Mouse (Mus musculus): ENCODE measurements around the gene BC025920.
A peak's percentile ranks its signal among the peaks of the same experiment; 100 is the strongest.

Gene BC025920

DNA sequence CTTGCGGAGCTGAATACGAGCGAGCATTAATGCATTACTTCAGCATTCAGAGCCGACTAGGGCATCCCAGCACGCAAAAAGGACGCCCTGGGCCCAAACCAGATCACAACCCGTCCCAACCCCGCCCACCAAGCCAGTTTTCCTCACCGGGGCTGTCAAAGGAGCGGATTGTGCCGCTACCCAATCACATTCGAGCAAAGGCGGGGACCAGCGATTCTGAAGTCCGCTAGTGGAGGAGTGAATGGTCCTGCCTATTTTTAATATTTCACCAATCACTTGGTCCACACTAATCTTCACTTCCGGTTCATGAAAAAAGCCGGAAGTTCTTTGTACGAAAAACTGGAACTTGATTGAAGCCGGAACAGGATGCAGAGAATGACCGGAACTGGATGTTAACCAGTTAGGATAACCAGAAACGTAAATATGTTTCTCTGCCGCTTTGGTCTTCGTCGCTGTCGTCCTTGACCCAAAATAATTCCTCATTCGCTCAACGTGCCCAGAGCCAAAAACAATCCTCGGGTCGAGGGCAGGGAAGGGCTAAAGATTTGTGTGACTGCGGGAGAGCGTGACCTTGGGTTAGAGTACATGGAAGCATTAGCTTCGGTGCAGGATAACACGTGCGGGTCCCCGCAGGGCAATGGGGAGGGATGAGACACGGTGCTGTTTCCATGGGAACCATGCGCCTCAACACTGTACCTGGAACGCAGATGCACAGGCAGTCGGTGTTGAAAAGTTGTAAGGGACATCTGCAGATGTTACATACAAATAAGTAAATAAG lies at the start of gene BC025920:
Gene BC025920, plus strand, starts transcription at position 297 of the 778 bp plus-strand sequence.
- DNase-seq, result peak; percentile 100

DNA sequence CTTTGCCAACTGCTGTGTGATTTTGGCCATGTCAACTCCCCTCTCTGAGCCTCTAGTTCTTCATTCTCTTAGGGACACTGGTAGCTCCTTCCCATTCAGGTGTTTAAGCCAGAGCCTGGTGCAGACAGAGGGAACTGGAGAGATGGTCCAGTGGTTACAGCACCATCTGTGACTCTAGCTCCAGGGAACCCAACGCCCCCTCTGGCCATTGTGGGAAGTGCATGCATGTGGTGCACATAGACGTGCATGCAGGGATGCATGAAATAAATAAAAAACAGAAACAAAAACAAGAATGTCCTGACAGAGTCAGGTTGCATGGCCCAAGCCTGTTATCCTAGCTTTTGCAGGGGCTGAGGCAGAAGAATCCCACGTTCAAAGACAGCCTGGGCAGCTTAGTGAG lies 49.8 kb upstream of the BC025920 start:
- no peak for DNase-seq

DNA sequence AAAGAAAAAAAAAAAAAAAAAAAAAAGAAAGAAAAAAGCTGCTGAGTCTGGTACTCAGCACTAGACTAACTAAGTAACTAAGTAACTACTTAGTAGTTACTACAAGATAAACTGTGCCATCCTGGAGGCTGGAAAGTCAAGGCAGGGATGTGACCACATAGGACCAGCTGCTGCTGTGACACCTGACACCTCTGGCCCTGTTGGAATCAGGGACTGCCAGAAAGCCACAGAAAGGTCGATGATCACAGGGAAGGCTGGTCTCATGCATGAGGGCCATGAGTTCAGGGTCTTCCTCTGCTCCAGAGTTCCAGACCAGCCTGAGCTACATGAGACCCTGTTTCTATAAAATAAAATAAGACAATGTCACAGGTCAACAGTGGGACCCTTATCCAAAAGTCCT lies 48.6 kb upstream of the BC025920 start:
- no peak for DNase-seq

DNA sequence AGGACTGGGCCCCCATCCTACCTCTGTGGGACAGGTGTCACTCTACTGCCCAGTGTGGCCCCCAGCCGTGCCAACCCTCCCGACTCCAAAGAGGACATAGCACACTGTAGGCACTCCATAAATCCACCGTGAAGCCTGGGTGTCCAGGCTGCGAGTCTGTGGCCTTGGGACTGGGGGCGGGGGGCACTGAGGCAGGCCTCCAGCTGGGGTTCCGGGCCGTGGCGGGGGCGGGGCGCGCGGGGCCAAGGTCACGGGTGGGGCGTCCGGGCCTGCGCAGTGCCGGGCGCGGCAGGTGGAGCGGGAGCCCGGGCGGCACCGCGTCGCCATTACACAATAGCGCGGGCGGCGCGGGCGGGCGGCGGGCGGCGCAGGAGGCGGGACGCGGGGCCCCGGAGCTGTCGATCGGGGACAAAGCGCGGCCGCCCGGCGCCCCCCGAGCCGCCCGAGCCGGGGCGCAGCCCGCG lies 46.9 kb upstream of the BC025920 start, which contains the start of gene Aes:
Gene Aes, plus strand, starts transcription at position 326 of the 464 bp plus-strand sequence.
- DNase-seq, result peak; percentile 99

DNA sequence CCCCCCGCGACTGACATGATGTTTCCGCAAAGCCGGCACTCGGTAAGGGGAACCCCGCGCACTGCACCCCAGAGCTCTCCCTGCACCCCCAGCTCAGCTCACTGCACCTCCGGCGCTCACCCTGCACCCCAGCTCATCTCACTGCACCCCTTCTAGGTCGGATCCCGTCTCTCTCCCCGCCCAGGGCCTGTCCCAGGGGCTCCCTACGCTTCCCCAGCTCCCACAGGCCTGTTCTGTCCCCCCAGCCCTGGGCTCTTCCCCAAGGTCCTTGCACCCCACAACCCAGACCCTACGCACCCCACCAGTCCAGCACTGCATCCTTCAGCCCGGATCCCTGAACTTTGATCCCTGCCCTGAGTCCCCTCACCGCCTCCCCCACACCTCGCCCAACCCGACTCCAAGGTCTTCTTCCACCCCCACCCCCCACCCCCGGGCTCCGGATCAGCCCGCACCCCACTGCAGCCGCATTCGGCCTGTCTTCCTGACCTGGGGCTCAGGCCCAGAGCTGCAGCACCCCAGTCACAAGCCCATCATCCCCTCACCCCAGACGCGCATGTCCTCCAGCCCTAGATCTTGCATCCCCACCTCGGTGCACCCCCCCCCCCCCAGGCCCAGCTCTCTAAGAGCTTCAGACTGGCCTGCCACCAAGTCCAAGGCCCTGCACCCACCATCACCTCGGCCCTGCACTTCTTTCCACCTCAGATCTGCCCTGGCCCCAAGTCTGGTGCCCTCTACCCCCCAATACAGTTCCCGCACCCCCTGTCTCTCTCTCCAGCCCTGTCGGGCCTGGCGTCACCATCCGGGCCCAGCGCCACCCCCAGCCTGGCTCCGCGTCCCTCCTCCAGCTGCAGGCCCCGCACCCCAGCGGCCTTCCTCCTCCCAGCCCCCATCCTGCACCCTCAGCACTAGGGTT lies 46.2 kb upstream of the BC025920 start:
- peak; percentile 99 for DNase-seq

DNA sequence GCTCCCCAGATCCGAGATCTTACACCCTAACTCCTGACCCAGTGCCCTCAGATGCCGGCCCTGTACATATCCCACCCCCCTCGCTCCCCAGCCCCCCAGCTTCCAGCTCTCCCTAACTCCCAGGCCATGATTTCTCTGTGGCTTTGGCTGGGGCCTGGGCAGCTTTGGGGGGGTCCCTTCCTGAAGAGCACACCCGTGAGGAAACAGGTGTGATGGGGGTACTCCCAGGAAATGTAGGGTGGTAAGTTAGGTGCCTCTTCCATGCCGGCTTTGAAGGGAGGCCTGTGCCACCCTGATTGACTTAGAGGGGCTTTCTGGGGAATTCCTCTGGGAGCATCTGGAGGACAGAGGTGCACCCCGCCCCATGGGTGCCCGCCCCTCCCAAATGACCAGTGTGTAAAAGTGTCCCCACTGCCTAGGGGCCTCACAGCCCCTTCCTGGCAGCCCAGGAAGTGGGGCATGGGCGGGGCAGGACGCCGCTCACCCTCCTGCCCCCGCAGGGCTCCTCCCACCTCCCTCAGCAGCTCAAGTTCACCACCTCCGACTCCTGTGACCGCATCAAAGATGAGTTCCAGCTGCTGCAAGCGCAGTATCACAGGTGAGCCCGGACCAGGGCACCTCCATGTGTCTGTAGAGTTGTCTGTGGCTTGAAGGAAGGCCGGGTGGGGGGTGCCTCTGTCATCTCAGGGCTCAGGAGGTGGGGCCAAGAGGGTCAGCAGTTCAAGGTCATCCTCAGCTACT lies 45.2 kb upstream of the BC025920 start:
- DNase-seq, result peak; percentile 97

DNA sequence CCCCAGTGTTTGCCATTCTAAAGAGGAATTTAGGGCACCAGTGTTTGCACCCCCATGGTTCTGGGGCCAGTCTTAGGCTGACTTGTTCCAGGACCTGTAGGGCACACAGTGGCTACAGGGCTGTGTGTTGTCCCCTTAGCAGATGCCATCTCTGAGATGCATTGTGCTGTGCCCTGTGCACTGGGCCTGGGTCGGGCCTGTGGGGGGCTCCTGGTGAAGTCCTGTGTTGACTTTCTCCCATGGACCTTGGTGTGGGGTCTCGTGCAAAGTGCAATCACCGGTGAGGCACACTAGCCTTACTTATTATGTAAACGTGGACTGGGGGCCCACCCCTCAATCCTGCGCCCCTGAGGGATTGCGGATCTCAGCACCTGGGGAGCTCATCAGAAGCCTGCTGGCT lies 43.7 kb upstream of the BC025920 start:
- DNase-seq, result peak; percentile 92

DNA sequence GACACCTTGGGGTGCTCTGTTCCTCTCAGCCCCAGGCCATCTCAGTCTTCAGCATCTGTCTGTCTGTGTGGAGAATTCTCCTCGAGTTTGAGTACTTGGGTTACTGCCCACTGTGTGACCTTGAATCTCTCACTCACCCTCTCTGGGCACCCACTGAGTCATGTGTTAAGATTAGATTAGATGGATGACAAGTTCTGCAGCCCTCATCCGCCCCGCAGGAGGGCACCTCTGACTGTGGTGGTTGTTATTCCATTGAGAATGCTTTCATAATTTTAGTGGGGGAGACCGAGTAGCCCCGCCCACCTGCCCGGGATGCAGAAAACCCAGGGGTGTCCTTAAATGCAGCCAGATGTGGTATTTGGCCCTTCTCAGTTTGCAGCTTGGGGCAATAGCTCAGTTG lies 42.6 kb upstream of the BC025920 start:
- peak; percentile 94 for DNase-seq

DNA sequence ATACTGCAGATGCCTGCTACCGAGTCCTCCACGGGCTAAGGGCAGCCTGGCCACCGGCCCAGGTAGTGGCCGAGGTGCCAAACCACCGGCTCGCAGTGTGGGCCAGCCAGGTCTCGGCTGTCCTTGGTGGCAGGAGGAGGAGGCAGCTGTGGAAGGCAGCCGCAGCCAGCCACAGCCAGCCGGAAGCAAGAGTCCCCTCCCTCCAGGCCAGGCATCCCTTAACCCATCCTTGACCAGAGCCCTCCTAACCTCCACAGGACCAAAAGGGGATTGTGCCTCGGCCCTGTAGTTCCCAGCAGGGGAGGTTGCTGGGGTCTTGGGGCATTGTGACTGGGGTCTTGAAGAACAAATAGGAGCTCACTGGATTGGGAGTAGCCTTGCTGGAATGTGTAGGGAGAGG lies 41.9 kb upstream of the BC025920 start:
- peak; percentile 97 for DNase-seq

DNA sequence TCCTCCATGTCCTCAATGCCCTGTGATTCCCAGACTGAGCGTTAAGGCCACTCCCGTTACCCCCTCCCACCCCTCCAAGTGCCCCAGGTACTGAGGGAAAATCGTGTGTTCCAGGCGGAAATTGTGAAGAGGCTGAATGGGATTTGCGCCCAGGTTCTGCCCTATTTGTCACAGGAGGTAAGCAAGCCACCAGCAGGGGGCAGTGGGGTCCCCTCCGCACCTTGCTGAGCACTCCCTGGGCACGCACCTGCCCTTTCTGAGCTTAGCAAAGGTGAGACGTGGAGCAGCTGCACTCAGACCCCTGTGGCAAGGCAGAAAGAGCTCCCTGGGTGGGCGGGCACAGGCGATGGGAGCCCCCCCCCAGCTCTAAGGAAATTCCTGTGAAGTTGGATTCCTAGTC lies 41.3 kb upstream of the BC025920 start:
- DNase-seq, result peak; percentile 96

DNA sequence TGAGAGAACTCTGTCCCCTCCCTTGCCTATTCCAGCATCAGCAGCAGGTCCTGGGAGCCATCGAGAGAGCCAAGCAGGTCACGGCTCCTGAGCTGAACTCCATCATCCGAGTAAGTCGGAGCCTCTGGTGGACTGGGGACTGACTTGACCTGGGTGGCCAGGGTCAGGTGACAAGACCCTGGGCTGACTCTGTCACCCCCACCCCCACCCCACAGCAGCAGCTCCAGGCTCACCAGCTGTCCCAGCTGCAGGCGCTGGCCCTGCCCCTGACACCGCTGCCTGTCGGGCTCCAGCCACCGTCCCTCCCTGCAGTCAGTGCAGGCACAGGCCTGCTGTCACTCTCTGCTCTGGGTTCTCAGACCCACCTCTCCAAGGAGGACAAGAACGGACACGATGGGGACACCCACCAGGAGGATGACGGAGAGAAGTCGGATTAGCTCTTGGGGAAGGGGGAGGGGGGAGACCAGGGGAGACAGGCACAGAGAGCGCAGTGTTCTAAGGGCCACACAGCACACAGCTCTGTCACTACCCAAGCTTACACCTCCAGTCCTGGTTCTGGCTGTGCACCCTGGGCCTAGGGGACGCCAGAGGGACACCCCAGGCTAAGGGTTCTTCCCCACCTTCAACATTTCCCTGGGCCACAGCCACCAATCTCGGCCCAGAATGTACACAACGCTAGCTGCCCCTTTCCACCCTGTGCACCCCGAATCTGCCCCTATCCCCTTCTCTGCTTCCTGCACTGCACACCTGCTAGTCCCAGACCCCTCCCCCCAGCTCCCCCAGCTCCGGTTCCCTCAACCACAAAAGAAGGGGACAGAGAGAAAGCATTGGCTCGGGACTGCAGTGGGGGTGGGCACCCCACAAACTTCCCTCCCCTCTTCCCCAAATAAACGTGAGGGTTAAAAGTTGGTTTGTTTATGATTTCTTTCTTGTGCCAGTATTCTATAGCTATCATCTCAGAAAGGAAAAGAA lies 40.5 kb upstream of the BC025920 start:
- peak; percentile 92 for DNase-seq

DNA sequence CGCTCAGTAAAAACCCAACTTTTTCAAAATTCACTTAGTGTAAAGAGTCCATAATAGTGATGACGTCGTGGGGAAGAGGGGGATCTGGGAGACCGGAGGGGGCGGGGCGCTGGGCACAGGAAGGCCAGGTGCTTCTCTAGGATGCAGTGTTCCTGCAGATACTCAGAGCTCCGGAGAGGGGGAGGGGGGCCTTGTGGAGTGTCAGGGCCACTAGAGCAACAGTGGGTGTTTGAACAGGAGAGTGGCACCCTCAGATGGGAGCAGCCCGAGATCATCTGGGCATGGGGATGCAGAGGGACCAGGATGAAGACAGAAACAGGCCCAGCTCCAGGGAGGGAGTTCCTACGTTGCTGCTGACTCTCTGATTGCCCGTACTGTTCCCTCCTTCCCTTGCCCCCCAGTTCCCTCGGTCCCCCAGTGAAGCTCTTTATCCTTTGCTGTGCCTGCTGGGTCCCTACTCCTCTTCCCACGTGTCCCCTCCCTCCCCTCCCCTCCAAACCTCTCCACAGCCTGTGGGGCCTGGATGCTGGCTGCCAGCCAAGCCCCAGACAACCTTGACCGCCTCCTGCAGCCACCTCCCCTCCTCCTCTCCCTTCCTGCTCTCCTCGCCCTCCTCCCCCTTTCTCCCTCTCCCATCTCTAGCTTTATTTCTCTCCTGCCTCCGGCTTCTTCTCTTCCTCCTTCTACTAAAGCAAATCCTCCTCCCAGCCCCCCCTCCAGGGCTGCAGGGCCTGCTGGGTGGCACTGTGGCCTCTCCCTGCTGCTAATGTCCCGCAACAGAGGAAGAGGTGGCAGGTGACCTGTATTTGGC lies 37.5 kb upstream of the BC025920 start:
- DNase-seq, result peak; percentile 95

DNA sequence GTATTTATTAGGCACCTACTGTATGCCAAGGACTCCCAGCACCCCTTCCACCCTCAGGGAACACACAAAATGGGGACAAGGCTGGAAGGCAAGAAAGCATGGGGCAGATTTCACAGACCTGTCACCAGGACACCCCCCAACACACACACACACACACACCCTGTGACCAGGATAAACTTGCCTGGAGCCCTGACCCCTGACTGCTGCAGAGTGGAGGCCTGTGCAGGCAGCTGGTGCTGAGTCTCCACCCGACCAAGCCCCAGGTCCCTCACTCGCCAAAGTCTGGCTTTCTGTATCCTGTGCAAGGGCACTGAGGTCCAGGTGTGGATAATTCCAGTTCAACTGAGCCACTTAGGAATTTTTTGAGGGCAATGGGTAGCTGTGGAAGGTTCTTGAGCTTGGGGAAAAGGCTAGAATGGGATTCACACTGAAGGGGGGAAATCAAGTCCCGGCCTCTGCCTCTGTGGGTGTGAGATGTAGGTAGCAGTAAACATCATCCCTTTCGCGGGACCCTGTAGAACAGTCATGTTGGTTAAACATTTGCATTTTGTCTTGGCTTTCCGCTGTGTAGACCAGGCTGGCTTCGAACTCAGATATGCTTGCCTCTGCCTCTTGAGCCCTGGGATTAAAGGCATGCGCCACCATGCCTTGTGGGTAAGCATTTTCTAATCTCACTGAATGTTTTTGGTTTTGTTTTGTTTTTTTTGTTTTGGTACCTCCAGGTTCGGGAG lies 36.4 kb upstream of the BC025920 start:
- no peak for DNase-seq

DNA sequence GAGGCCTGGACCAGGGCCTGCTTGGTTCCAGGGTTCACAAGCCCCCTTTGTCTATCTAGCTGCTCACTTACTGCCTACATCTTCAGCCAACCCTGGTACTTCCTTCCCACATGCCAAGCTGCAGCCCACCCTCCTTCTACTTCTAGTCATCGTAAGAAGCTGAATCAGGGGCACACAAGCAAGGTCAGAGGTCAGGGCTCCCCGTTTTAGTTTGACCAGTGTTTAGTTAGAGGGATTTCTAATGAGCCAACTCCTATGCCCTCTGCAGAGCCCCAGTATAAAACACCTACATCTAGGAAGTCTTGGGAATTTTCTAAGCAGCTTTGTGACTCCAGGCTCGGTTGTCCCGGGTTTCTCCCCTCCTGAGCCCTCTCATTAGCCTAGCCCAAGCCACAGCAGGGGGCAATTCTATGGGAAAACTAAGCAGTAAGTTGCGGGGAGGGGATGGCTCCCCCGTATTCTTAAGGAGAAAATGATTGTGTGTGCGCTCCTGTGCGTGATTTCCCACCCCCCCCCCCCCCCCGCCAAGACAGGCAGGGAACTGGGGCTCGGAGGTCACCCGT lies 35.8 kb upstream of the BC025920 start:
- DNase-seq, result no peak

DNA sequence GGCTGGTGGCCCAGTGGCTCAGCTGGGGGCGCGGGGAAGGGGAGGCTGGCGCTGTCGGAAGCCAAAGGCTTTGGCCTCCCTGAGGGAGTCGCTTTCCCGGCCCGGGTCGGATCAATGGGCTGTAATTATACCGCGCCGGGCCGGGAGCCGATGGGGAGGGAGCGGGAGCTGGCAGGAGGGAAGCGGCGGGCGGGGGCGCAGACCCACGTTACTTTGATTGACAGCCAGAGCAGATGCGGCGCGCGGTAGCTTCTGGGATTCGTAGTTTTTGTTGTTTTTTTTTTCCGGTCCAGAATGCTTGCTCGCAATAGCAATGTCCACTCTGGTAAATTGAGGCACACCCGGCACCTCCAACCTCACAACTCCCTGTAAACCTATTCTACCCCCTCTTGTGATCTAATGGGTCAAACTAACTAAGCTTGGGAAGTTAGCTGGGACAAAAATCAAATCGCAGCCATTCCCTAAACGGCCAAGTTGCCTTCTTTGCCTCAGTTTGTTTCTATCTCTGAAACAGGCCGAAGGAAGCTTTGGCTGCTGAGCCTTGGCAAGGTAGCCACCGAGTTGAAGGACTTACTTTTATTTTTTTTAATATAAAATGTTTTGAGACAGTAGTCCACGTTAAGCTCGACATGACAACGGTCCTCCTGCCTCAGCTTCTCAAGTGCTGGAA lies 35.1 kb upstream of the BC025920 start:
- DNase-seq, result peak; percentile 99

DNA sequence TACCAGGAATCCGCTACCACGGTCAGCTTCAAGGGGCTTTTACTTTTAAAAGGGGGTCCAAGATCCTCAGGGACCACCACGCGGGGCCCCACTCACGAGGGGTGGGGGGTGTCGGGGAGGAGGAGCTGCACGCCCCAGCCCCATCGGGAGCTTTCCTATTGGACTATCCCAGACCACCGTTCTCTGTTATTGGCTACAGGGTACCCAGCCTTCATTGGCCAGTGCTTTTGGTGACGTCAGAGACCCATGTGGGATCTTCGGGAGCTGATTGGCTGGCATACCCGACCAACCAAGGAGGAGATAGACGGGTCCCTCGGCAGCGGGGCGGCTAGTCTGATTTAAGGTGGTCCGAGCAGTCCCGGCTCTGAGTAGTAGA lies 34.6 kb upstream of the BC025920 start:
- peak; percentile 100 for DNase-seq

DNA sequence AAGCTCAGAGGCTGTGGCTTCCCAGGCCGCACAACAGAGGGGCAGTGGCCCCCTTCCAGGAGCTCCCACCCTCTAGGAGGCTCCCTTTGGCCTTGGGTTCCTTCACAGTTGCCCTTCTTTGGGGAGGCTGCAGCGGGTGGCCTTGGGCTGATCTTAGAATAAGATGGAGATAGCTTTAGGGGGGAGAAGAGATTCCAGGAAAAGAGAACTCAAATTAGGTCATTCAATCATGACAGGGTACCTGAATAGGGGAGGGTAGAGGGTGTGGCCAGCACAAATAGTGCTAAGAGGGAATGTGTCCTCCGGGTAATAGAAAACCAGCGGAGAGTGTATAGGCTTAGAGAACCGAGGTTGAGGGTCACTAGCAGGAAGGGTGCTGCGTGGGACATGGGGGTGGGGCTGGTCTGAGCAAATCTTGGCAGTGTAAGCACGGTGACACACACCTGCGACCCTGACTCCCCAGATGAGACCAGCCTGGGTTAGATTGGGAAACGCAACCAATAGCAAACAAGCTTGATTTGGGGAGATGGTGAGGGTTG lies 33.9 kb upstream of the BC025920 start:
- peak; percentile 95 for DNase-seq

DNA sequence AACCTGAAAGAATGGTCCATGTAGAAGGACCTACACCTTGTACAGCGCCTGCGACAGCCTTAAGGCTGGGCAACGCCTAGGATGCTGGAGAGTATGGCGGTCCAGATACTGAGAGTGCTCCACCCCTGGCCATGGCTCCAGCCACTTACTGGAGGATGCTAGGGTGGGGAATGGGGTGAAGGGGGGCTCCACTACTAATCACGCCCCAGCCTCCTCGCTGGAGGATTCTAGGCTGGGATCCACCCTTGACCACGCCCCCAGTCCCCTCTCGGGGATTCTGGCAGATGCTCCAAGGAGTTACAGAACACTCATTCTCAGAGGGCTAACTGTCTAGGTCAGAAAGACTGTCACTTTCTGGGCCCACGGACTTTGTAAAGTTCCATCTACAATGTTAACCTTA lies 33.1 kb upstream of the BC025920 start:
- DNase-seq, result peak; percentile 98

Data from heart, adult 11 months (tissue).